Mouse (Mus musculus) erythroblast, embryonic 14.5 days (primary cell): ENCODE measurements around the gene Fbxl14. TPM values are rescaled to one million over a fixed set of nuclear protein-coding genes. Genes with fewer than 3 reads are reported as not detected.
"Not testable (repeated sequence)": the region's sequence is repeated elsewhere in the genome, so short reads cannot be mapped to it uniquely, and the experiment has no call there.

ENCODE experiments used
- H3K27me3 ChIP-seq: 2 replicates; pipeline ENCODE4 v1.6.1; 2012; ENCODE audit warnings: inconsistent platforms; ENCODE audit not compliant: control insufficient read depth
- H3K36me3 ChIP-seq: 2 replicates; pipeline ENCODE4 v1.6.1; 2012; ENCODE audit warnings: mild to moderate bottlenecking, inconsistent platforms; ENCODE audit not compliant: control insufficient read depth
- H3K4me1 ChIP-seq: 2 replicates; pipeline ENCODE4 v1.6.1; 2012; ENCODE audit warnings: inconsistent platforms; ENCODE audit not compliant: control insufficient read depth
- H3K4me3 ChIP-seq: replicated peaks from 2 replicates; pipeline ENCODE3; 2012; ENCODE audit warnings: moderate library complexity, mild to moderate bottlenecking, inconsistent platforms
- H3K9me3 ChIP-seq: 2 replicates; pipeline ENCODE4 v1.6.1; 2012; ENCODE audit warnings: low read length, inconsistent platforms, mixed read lengths; ENCODE audit not compliant: control insufficient read depth
- GATA1 ChIP-seq: IDR thresholded peaks from 2 replicates; pipeline ENCODE4 v1.6.1; 2012; ENCODE audit warnings: low read length, inconsistent platforms, mixed read lengths
- TAL1 ChIP-seq: IDR thresholded peaks from 3 replicates; pipeline ENCODE4 v1.6.1; 2012; ENCODE audit warnings: low read length, inconsistent platforms, mixed read lengths
- polyA plus RNA-seq: library from polyadenylated mRNA; stranded (reverse); fragments of >175 nt; gene quantifications from 2 replicates; pipeline ENCODE4 v1.2.3, GENCODE M21; 2012

The Fbxl14 gene
- polyA plus RNA-seq, 1 experiment, result 1.0 TPM

GRCm38 (mm10) chr6:119478560-119479342 lies 717 bp upstream of the Fbxl14 start:
- H3K4me1 ChIP-seq, result peaks cover 58% of the 10 kb centered on the region
- H3K9me3 ChIP-seq, result no peaks in the 10 kb centered on the region
- no peak for TF ChIP-seq TAL1
- no peak for TF ChIP-seq GATA1
- H3K27me3 ChIP-seq, result no peaks in the 10 kb centered on the region
- peaks cover 17% of the 10 kb centered on the region for H3K36me3 ChIP-seq
- H3K4me3 ChIP-seq, result peak overlapping the region; percentile 78

DNA sequence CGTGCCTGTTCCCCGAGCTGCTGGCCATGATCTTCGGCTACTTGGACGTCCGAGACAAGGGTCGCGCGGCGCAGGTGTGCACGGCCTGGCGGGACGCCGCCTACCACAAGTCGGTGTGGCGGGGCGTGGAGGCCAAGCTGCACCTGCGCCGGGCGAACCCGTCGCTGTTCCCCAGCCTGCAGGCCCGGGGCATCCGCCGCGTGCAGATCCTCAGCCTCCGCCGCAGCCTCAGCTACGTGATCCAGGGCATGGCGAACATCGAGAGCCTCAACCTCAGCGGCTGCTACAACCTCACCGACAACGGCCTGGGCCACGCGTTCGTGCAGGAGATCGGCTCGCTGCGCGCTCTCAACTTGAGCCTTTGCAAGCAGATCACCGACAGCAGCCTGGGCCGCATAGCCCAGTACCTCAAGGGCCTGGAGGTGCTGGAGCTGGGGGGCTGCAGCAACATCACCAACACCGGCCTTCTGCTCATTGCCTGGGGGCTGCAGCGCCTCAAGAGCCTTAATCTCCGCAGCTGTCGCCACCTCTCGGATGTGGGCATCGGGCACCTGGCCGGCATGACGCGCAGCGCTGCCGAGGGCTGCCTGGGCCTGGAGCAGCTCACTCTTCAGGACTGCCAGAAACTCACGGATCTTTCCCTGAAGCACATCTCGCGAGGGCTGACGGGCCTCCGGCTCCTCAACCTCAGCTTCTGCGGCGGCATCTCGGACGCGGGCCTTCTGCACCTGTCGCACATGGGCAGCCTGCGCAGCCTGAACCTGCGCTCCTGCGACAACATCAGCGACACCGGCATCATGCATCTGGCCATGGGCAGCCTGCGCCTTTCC lies 623 bp downstream of the Fbxl14 start:
- Histone ChIP-seq H3K9me3 (no peaks in the 10 kb centered on the region), H3K4me1 (peaks cover 59% of the 10 kb centered on the region)
- TF ChIP-seq GATA1 (no peak), TAL1 (no peak)

DNA sequence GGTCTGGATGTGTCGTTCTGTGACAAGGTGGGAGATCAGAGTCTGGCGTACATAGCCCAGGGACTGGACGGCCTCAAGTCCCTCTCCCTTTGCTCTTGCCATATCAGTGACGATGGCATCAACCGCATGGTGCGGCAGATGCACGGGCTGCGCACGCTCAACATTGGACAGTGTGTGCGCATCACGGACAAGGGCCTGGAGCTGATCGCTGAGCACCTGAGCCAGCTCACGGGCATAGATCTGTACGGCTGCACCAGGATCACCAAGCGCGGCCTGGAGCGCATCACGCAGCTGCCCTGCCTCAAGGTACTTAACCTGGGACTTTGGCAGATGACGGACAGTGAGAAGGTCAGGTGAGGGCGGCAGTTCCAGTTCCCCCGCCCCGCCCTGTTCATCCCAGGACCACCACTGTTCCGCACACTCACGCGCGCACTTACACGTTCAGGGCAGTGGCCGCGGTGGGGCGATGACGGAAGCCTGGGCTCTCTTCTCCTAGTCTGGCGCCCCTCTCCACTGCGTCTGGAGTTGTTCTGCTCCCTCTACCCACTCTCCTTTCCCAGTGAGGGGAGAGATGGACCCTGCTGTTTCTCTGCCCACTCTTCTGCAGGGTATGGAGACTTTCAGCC lies 1.4 kb downstream of the Fbxl14 start:
- Histone ChIP-seq H3K4me3 (peak overlapping the region; percentile 78), H3K4me1 (peaks cover 56% of the 10 kb centered on the region), H3K36me3 (peaks cover 27% of the 10 kb centered on the region), H3K27me3 (no peaks in the 10 kb centered on the region), H3K9me3 (no peaks in the 10 kb centered on the region)
- TF ChIP-seq TAL1, result no peak
- TF ChIP-seq GATA1, result no peak

More for the DNA sequence above, 623 bp downstream of the Fbxl14 start:
- H3K4me3 ChIP-seq, result peak overlapping the region; percentile 78
- H3K36me3 ChIP-seq, result peaks cover 27% of the 10 kb centered on the region
- H3K27me3 ChIP-seq, result no peaks in the 10 kb centered on the region

- peaks cover 54% of the 10 kb centered on the region for H3K4me1 ChIP-seq
- H3K4me3 ChIP-seq, result peak overlapping the region; percentile 78
- H3K36me3 ChIP-seq, result peaks cover 27% of the 10 kb centered on the region
- not testable (repeated sequence) for H3K27me3 ChIP-seq, H3K9me3 ChIP-seq
Measured at GRCm38 (mm10) chr6:119481741-119482390, 2.4 kb downstream of the Fbxl14 start.

- peaks cover 27% of the 10 kb centered on the region for H3K36me3 ChIP-seq
- H3K4me3 ChIP-seq, result peak overlapping the region; percentile 51
- H3K4me1 ChIP-seq, result peaks cover 47% of the 10 kb centered on the region
Measured at GRCm38 (mm10) chr6:119482958-119483600, 3.6 kb downstream of the Fbxl14 start.

DNA sequence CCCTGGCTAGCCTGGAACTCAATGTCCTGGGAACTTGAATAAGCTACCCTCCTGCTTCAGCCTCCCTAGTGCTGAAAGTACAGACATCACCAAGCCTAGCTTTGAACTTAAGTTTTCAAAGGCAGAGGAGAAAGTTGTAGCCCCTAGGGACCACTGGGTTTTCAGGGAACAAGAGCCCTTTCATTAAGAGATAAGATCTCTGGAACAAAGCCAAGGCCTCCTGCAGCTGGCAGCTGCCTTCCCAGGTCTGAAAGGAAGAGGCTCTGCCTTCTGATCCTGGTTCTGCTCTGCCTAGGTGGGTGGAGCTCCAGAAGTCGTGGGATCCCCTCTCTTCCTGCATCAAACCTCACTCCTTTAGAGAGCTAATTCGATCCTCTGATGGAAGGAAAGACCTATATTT lies 6.0 kb downstream of the Fbxl14 start:
- H3K9me3 ChIP-seq, result no peaks in the 10 kb centered on the region
- no peaks in the 10 kb centered on the region for H3K27me3 ChIP-seq
- H3K4me3 ChIP-seq, result no peak overlapping the region
- peaks cover 28% of the 10 kb centered on the region for H3K4me1 ChIP-seq
- TF ChIP-seq TAL1, result no peak
- no peak for TF ChIP-seq GATA1
- peaks cover 25% of the 10 kb centered on the region for H3K36me3 ChIP-seq

More at GRCm38 (mm10) chr6:119482958-119483600, 3.6 kb downstream of the Fbxl14 start:
- TF ChIP-seq TAL1, result no peak
- no peak for TF ChIP-seq GATA1
- H3K27me3 ChIP-seq, result no peaks in the 10 kb centered on the region
- H3K9me3 ChIP-seq, result no peaks in the 10 kb centered on the region

- Histone ChIP-seq H3K4me1 (peaks cover 18% of the 10 kb centered on the region), H3K4me3 (no peak overlapping the region), H3K27me3 (no peaks in the 10 kb centered on the region), H3K36me3 (peaks cover 19% of the 10 kb centered on the region), H3K9me3 (no peaks in the 10 kb centered on the region)
- TF ChIP-seq TAL1, result no peak
- no peak for TF ChIP-seq GATA1
Measured at GRCm38 (mm10) chr6:119486381-119487084, 7.1 kb downstream of the Fbxl14 start.

- TF ChIP-seq GATA1 (no peak), TAL1 (no peak)
- Histone ChIP-seq H3K9me3 (no peaks in the 10 kb centered on the region), H3K27me3 (no peaks in the 10 kb centered on the region), H3K36me3 (peaks cover 19% of the 10 kb centered on the region), H3K4me1 (peaks cover 16% of the 10 kb centered on the region), H3K4me3 (no peak overlapping the region)
Measured at GRCm38 (mm10) chr6:119487085-119487458, 7.6 kb downstream of the Fbxl14 start.
